Mouse (Mus musculus) liver, adult 2 months (tissue): ENCODE results near the gene Csnk2b.

Source experiments
- CTCF ChIP-seq: fragments of 200-500 bp; IDR thresholded peaks from 2 replicates; pipeline ENCODE4 v1.5.1; 2011; ENCODE audit warnings: low read depth, low read length, control low read depth
- POLR2A ChIP-seq: fragments of 200-500 bp; IDR thresholded peaks from 2 replicates; pipeline ENCODE4 v1.6.1; 2011; ENCODE audit warnings: low read length, control low read depth; ENCODE audit not compliant: insufficient read depth; ENCODE audit errors: extremely low read depth

- TF ChIP-seq CTCF (no peak), POLR2A (no peak)
These were observed 31.2 kb upstream of the Csnk2b start for GRCm38 (mm10) chr17:35153077-35153476.
